Mouse (Mus musculus): Measurements from ENCODE around the gene Zfp809.

Zfp809 gene

GRCm38 (mm10) chr9:22268886-22269285 lies 43.4 kb downstream of the Zfp809 start:
- DNase-seq = no peak

- DNase-seq = peak; percentile 5
These were observed 53.2 kb downstream of the Zfp809 start for GRCm38 (mm10) chr9:22278733-22279132.

Measured in retina, postnatal 1 day (tissue).